Mouse (Mus musculus): ENCODE data around the gene Plod1.

DNA sequence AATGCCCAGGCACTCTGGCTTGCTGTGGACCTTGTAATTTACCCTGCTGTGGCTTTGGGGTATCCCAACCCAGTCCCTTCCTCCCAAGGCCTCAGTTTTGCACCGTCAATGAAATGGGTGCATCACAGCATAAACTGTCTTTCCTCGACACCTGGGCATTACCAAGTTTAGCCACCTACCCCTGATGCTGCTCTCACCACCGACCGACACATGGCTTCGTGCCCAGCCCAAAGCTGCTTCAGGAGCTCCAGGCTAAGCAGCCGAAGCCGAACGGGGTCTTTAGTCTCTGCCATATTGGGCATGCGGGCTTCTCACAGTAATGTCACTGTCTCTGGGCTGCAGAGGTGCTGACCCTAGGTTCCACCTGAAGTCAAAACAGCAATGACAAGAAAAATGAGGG is 70.5 kb downstream of the Plod1 start:
- TF ChIP-seq CTCF (IDR thresholded peaks at IDR 0.05 in 2 of 3, conservative IDR thresholded peaks at IDR 0.05 in 1 of 3; ENCODE audit: control insufficient read depth in 1 of 3, insufficient read depth in 1 of 3, low read depth in 2 of 3, low read length in 3 of 3, poor library complexity in 1 of 3, severe bottlenecking in 1 of 3) (no peak), CHD1 (IDR thresholded peaks at IDR 0.05; ENCODE audit: low read depth, low read length) (no peak)

All from MEL (cell line).